Mouse (Mus musculus) neural tube, embryonic 15.5 days (tissue): ENCODE data around the gene Elmo1. TPM values are rescaled to one million over a fixed set of nuclear protein-coding genes. Genes with fewer than 3 reads are reported as not detected.
A peak's percentile ranks its signal among the peaks of the same experiment; 100 is the strongest.

Source experiments
- ATAC-seq: fragments of 200-750 bp; cut with Nextera tagmentation; 2 replicates; pipeline ENCODE4 v1.8.0; 2017; ENCODE audit warnings: mild to moderate bottlenecking, moderate TSS enrichment, moderate library complexity; ENCODE audit not compliant: low FRiP score
- H3K27ac ChIP-seq: fragments of 300-500 bp; sonication (generic); replicated peaks from 2 replicates; pipeline ENCODE4 v1.5.1; 2015; ENCODE audit warnings: mild to moderate bottlenecking, inconsistent platforms
- H3K27me3 ChIP-seq: fragments of 300-500 bp; sonication (generic); replicated peaks from 2 replicates; pipeline ENCODE4 v1.6.1; 2015; ENCODE audit warnings: inconsistent platforms
- H3K36me3 ChIP-seq: fragments of 300-500 bp; sonication (generic); 2 replicates; pipeline ENCODE4 v1.6.1; 2015; ENCODE audit warnings: inconsistent platforms
- H3K4me1 ChIP-seq: fragments of 300-500 bp; sonication (generic); 2 replicates; pipeline ENCODE4 v1.6.1; 2015; ENCODE audit warnings: inconsistent platforms
- H3K4me2 ChIP-seq: fragments of 300-500 bp; sonication (generic); 2 replicates; pipeline ENCODE4 v1.6.1; 2015; ENCODE audit warnings: inconsistent platforms, mild to moderate bottlenecking, moderate library complexity
- H3K4me3 ChIP-seq: fragments of 300-500 bp; sonication (generic); replicated peaks from 2 replicates; pipeline ENCODE4 v1.5.1; 2015; ENCODE audit warnings: mild to moderate bottlenecking, inconsistent platforms
- H3K9ac ChIP-seq: fragments of 300-500 bp; sonication (generic); replicated peaks from 2 replicates; pipeline ENCODE4 v1.6.1; 2015; ENCODE audit warnings: mild to moderate bottlenecking, inconsistent platforms
- H3K9me3 ChIP-seq: fragments of 300-500 bp; sonication (generic); replicated peaks from 2 replicates; pipeline ENCODE4 v1.6.1; 2016; ENCODE audit warnings: inconsistent platforms
- WGBS: fragments of 180-500 bp; shearing (Covaris S2); methylation state at CpG from one replicate; pipeline ENCODE4 v1.1.7; 2015; ENCODE audit warnings: mixed read lengths; 5-methylcytosine and 5-hydroxymethylcytosine counted together
- polyA plus RNA-seq: library from polyadenylated mRNA; unstranded; fragments of >200 nt; fragmentation: Nextera tagmentation; extraction: Ambion mirVana; gene quantifications from 2 replicates; pipeline ENCODE4 v1.2.1, GENCODE M21; 2015

Elmo1 gene
- polyA plus RNA-seq, 1 experiment from 2014 or later: 42.9 TPM

DNA sequence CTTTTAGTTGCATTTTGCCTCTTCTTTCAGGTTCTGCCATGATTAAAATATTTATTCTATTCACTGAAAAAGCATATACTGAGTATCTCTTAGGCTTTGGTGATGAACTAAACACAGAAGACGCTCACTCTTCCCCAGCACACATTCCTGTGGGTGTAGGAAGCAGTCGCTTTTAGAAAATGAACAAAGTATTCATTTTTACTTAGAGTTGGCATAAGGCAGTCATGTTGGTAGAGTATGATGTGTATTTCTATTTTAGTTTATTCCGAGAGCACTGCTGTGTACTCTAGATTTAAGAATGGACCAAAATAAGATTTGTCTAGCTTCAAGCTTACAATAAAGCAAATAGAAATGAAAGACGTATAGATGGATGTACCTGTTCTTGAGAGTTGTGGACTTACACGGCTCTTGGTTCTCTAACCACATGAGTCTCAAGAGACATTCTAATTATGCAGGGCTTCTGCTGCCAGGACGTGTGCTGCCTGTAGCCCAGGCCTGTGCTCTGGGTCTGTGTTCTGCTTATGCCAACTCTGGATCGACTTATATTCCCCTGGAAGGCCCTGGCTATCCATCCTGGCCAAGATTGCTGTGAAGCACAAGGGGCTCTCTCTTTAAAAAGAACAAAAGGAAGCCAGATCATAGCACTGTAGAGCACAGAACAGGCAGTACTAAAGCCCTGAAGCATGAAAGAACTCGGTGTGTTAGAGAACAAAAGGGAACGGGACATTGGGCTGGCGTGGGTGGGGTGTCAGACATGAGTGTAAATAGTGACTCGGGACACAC is 137.7 kb downstream of the Elmo1 start:
- Histone ChIP-seq H3K27me3 (no peaks in the 10 kb centered on the region), H3K9ac (no peak overlapping the region), H3K4me2 (no peak overlapping the region), H3K4me1 (no peaks in the 10 kb centered on the region), H3K27ac (no peak overlapping the region), H3K9me3 (no peaks in the 10 kb centered on the region), H3K36me3 (no peaks in the 10 kb centered on the region), H3K4me3 (no peak overlapping the region)
- ATAC-seq: peak; percentile 66; the same call in 1 of the 2 replicates
- WGBS: 45% methylated on average over 11 of the region's 11 CpGs

DNA sequence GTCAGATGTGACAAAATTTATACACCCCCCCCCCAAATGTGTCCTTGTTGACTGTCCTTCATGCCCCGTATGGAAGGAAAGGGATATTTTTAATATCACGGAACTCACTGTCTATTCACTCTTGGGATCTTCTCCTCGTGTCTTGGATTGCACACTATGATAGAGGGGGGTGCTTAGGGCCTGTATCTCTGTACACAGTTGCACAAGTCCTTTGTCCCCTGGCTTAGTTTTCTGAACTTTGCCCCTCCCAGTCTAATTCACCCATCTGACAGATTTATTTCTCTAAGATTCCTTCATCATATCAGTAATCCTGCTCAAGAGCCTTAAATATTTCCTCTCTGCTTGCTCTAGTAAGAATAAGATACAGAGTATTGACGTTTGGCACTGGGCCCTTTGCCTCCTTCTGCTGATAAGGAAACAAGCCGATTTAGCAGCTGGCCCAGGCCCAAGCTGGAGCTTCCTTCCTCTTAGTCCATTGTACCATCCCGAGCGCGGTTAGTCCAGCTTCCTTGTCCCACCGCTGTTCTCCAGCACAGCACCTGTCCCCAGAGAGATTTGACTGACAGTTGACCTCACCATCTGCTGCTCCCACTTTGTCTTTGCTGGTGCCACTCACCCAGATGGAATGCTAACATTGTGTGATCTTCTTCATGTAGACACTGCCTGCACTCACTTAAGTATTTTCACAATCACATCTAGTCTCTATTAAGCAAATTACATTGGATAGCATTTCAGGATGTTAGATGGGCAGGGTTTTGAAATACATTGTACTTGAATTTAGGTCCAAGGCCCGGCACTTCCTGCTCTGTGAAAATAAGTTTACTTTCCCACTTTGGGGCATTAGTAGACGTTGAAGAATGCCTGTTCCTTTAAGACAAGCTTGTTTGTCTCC is 141.7 kb downstream of the Elmo1 start:
- Histone ChIP-seq H3K9ac (no peak overlapping the region), H3K36me3 (no peaks in the 10 kb centered on the region), H3K4me1 (no peaks in the 10 kb centered on the region), H3K4me3 (no peak overlapping the region), H3K4me2 (no peak overlapping the region), H3K9me3 (no peaks in the 10 kb centered on the region), H3K27ac (no peak overlapping the region), H3K27me3 (no peaks in the 10 kb centered on the region)
- no peak for ATAC-seq
- WGBS: 62% methylated on average over 11 of the region's 11 CpGs

DNA sequence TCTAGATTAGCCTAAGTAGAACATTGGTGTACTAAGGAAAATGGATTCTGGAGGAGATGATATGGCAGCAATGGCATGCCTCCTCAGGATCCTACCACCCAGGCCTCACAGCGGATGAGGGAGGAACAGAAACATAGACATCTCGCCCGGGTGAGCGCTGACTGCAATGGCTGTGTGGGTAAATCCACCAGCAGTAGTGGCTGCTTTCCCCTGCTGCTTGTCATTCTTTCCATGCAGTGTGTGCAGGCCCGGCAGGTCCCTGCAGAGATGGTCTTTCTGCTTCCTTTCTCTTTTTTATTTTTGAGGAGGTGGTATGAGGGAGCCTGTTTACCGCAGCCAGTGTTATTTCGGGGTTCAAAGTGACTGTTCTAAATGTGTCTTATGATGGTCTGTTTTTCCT is 143.3 kb downstream of the Elmo1 start:
- H3K4me2 ChIP-seq: no peak overlapping the region
- 93% methylated on average over 7 of the region's 7 CpGs for WGBS
- no peak overlapping the region for H3K9ac ChIP-seq
- H3K27me3 ChIP-seq: no peaks in the 10 kb centered on the region
- no peaks in the 10 kb centered on the region for H3K4me1 ChIP-seq
- no peaks in the 10 kb centered on the region for H3K9me3 ChIP-seq
- H3K4me3 ChIP-seq: no peak overlapping the region
- H3K36me3 ChIP-seq: no peaks in the 10 kb centered on the region
- H3K27ac ChIP-seq: no peak overlapping the region
- ATAC-seq: no peak

DNA sequence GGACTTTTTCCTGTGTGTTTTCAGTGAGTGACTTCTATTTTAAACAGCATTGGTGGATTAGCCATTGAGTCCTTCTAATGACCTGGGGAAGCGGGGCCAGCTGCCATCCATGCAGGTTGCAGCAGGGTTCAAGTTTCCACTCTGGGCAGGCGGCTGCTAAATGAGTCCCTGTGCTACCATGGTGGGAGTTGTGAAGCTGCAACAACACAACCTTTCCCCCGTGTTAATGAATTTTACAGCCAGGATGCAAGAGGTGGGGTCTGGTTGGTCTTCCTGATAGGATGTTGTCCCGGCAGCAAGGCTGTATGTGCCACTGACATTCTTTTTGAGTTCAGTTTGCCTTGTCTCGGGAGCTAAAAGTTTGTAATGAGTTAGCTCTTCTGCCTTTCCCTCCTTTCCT is 147.2 kb downstream of the Elmo1 start:
- no peak overlapping the region for H3K27ac ChIP-seq
- WGBS: 70% methylated on average over 5 of the region's 5 CpGs
- H3K36me3 ChIP-seq: no peaks in the 10 kb centered on the region
- H3K4me2 ChIP-seq: no peak overlapping the region
- no peak overlapping the region for H3K4me3 ChIP-seq
- no peaks in the 10 kb centered on the region for H3K4me1 ChIP-seq
- no peak overlapping the region for H3K9ac ChIP-seq
- no peaks in the 10 kb centered on the region for H3K27me3 ChIP-seq
- H3K9me3 ChIP-seq: no peaks in the 10 kb centered on the region
- no peak for ATAC-seq

DNA sequence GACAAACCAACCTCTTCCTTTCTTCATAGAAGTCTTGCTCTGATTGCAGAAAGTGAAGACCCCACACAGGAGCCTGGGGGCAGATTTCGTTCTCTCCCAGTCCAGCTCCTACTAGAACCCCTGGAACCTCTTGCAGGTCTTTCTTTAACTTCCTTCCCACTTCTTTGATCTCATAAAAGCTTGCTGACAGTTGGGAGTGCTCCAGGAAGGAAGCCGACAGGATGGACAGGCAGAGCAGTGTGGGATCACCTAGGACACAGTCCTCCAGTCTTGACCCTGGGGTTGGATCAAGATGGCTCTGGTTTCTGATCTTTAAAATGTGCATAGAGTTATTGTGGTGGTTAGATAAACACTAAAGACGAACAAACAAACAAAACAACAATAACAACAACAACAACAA is 147.8 kb downstream of the Elmo1 start:
- H3K27ac ChIP-seq: no peak overlapping the region

DNA sequence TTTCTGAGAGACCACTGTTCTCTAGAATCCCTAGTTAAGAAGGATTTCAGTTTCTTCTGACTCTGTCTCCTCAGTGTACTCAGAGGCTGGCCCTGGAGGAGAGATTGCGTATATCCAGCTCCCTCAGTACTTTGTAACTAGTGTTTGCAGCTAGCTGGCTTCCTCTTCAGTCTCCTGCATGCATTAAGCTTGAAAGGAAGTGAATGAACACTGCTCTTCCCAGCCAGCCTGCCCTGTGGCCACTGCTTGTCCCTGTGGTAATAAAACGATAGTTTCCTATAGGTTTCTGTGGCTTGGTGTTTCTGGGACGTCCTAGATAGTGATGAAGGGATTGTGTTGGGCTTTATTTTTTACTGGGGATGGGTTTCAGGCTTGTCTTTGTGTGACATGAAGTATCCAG is 148.3 kb downstream of the Elmo1 start:
- Histone ChIP-seq H3K9ac (no peak overlapping the region), H3K27ac (no peak overlapping the region), H3K4me1 (no peaks in the 10 kb centered on the region), H3K27me3 (no peaks in the 10 kb centered on the region), H3K36me3 (no peaks in the 10 kb centered on the region), H3K9me3 (no peaks in the 10 kb centered on the region), H3K4me2 (no peak overlapping the region), H3K4me3 (no peak overlapping the region)
- WGBS: 82% methylated on average over 3 of the region's 3 CpGs
- ATAC-seq: no peak

More for the DNA sequence above, 147.8 kb downstream of the Elmo1 start:
- H3K27me3 ChIP-seq: no peaks in the 10 kb centered on the region
- H3K4me1 ChIP-seq: no peaks in the 10 kb centered on the region
- H3K4me2 ChIP-seq: no peak overlapping the region
- H3K4me3 ChIP-seq: no peak overlapping the region
- H3K36me3 ChIP-seq: no peaks in the 10 kb centered on the region
- WGBS: 74% methylated on average over 3 of the region's 3 CpGs
- H3K9me3 ChIP-seq: no peaks in the 10 kb centered on the region
- no peak overlapping the region for H3K9ac ChIP-seq
- no peak for ATAC-seq

DNA sequence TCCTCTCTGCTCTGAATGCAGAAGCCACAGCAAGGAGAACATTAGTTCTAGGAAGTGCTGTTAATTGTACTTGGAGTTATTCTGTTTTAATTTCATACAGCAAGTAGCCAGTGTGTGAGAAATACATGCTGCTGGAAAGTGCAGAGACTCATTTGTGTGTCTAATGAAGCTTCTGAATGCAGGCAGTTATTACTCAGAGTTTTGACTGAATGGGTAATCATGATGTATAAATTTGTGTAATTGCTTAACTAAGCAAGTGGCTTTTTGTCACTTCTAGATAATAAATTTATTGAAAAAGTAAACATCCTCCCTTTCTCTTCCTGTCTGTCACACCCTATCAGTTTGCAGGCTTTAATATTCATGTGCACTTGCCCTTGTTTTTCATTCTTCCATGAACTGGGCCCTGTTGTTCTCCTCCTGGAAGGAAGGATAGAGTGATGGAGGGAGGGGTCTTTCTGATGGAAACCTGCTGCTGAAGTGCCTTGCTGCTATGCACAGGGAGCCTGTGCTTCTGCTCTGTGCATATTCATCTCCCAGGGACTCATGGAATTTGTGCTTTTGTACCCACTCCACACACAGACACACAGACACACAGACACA is 159.8 kb downstream of the Elmo1 start:
- ATAC-seq: no peak
- Histone ChIP-seq H3K9ac (no peak overlapping the region), H3K4me1 (no peaks in the 10 kb centered on the region), H3K4me2 (no peak overlapping the region), H3K27ac (no peak overlapping the region; the same call in 1 of the 2 replicates), H3K9me3 (no peaks in the 10 kb centered on the region), H3K27me3 (no peaks in the 10 kb centered on the region), H3K4me3 (no peak overlapping the region), H3K36me3 (no peaks in the 10 kb centered on the region)

DNA sequence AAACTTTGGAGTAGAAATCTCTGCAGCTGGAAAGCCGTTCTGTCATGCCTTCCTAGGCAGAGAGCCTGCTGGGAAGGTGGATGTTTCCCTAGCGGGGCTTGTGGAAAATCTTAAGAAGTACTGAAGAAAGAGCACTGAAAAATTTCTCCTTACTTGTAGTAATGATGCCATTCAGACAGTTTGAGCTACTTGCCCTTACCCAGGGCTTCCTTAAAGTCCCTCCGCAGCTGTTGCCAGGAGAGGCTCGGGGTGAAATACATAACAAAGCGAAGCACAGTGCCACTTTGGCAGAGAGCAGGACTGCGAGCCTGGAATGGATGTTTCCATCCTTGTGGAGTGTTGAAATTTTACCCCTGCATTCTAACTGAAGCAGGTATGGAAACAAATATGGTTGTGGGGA is 164.5 kb downstream of the Elmo1 start:
- no peak for ATAC-seq
- Histone ChIP-seq H3K4me1 (no peaks in the 10 kb centered on the region), H3K27ac (no peak overlapping the region), H3K9ac (no peak overlapping the region), H3K36me3 (no peaks in the 10 kb centered on the region), H3K27me3 (no peaks in the 10 kb centered on the region), H3K9me3 (no peaks in the 10 kb centered on the region), H3K4me3 (no peak overlapping the region), H3K4me2 (no peak overlapping the region)
- WGBS: 78% methylated on average over 6 of the region's 6 CpGs

DNA sequence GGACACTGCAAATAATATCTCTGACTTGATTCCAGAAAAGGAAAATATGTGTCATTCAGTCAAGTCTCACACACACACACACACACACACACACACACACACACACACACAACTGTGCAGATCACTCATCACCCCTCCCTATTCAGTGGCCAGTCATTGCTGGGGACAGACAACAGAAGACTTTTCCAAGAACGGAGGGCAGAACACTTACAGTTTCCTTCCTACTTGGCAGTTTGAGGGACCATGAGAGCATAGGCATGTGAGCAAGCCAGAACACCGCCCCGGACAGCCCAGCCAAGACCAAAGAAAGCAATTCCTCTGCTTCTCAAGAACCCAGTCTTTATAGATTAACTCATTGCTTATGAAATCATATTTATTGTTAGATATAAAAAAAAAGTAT is 165.0 kb downstream of the Elmo1 start:
- Histone ChIP-seq H3K9me3 (no peaks in the 10 kb centered on the region), H3K4me3 (no peak overlapping the region), H3K9ac (no peak overlapping the region), H3K27me3 (no peaks in the 10 kb centered on the region), H3K4me2 (no peak overlapping the region), H3K27ac (no peak overlapping the region), H3K4me1 (no peaks in the 10 kb centered on the region), H3K36me3 (no peaks in the 10 kb centered on the region)
- ATAC-seq: no peak
- 87% methylated on average over 3 of the region's 3 CpGs for WGBS

DNA sequence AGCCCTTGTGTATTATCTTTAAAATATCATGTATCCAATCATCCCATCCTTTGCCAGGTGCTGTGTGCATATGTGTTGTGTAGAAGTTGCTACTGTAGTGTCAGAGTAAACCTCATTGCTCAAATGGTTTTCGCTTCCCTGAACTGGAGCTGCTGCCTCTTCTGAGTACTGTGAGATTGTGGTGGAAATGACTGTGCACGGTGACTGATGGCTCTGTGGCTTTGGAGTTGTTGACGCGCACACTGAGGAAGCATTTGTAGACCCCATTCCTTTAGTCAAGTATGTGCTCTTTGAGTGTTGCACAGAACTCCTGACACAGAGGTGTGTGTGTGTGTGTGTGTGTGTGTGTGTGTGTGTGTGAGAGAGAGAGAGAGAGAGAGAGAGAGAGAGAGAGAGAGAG is 166.2 kb downstream of the Elmo1 start:
- WGBS: 88% methylated on average over 4 of the region's 4 CpGs
- Histone ChIP-seq H3K4me2 (no peak overlapping the region), H3K9ac (no peak overlapping the region), H3K27ac (no peak overlapping the region), H3K4me1 (no peaks in the 10 kb centered on the region), H3K27me3 (no peaks in the 10 kb centered on the region), H3K9me3 (no peaks in the 10 kb centered on the region), H3K36me3 (no peaks in the 10 kb centered on the region), H3K4me3 (no peak overlapping the region)
- no peak for ATAC-seq

DNA sequence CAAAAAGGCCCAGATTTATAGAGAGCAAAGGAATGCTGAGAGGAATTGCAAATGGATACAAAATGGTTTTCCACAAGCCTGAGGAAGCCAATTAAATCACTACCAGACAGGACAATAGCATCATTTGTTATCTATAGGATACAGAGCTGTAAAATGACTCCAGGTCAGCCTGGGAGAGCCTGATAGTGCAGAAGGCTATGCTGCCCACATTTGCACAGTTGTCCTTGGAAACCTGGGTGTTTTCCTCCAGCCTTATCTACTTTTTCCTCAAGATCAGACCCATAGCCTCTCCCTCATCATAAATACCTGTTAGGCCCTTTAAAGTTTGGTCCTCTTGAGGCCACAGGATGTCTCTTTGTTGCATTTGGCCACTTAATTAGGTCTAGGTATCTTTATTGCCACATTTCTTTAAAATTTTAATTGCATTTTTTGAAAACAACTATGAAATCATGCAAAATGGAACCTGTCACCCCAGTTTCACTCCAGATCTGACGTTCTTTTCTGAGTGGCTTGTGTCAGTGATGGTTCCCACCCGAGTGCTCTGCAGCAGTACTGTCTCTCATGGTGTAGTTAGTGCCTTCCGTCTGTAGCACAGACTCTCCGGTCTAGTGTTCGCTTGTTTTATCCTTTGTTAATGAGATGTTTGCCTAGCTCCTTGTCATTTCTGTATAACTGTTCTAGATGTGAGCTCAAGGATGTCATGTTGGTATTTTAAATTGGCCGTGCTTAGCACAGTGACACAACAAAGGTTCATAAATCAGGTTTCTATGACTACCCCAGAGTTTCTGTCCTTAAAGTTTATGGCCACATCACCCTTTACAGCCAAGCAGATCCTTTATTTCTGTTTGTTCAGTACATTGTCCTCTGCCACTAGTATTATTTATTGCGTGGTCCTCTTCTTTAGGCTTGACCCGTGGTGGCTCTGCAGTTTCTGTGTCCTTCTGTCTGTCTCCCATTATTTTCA is 167.4 kb downstream of the Elmo1 start:
- Histone ChIP-seq H3K4me3 (no peak overlapping the region), H3K36me3 (no peaks in the 10 kb centered on the region), H3K9ac (no peak overlapping the region), H3K9me3 (no peaks in the 10 kb centered on the region), H3K4me1 (no peaks in the 10 kb centered on the region), H3K27me3 (no peaks in the 10 kb centered on the region), H3K27ac (no peak overlapping the region), H3K4me2 (no peak overlapping the region)
- 45% methylated on average over 8 of the region's 8 CpGs for WGBS
- no peak for ATAC-seq
